Comparison of ENCODE assay signal across 8 mouse cellular contexts in genomic region chr3:106000707-106001375, GRCm38 (mm10). TPM values are rescaled to one million over a fixed set of nuclear protein-coding genes. Genes with fewer than 3 reads are reported as not detected.
DNase-seq lines count a peak whose midpoint lies in the region; ATAC-seq lines count a peak whose summit lies in the region.

No protein-coding gene starts in this region.

- peak overlapping the region; percentile 33 for H3K4me3 ChIP-seq in heart, embryonic 16.5 days (ENCODE audit: low read length)
- H3K4me3 ChIP-seq in hindbrain, embryonic 10.5 days: peak overlapping the region; percentile 38
- peak overlapping the region; percentile 16; the same call in 1 of the 2 replicates for H3K4me3 ChIP-seq in midbrain, embryonic 11.5 days (ENCODE audit: low read depth, low read length)

- H3K27ac ChIP-seq in heart, embryonic 16.5 days (ENCODE audit: low read length): no peak overlapping the region
- H3K27ac ChIP-seq in hindbrain, embryonic 10.5 days: no peak overlapping the region
- H3K27ac ChIP-seq in midbrain, embryonic 11.5 days (ENCODE audit: low read depth, low read length): no peak overlapping the region

- H3K27me3 ChIP-seq in heart, embryonic 16.5 days (ENCODE audit: control insufficient read depth, insufficient read depth, low read length): no peaks in the 10 kb centered on the region
- H3K27me3 ChIP-seq in hindbrain, embryonic 10.5 days (ENCODE audit: insufficient read depth, poor library complexity, severe bottlenecking): no peaks in the 10 kb centered on the region
- no peaks in the 10 kb centered on the region for H3K27me3 ChIP-seq in midbrain, embryonic 11.5 days (ENCODE audit: control insufficient read depth, insufficient read depth, low read length)

- 18% methylated on average over 11 of the region's 11 CpGs for WGBS in heart, embryonic 16.5 days
- 20% methylated on average over 11 of the region's 11 CpGs for WGBS in hindbrain, embryonic 10.5 days
- 17% methylated on average over 11 of the region's 11 CpGs for WGBS in midbrain, embryonic 11.5 days

- DNase-seq in heart, postnatal 4 days: no peak
- DNase-seq in ES-CJ7 (ENCODE audit: low read depth, low spot score): peak; percentile 7
- DNase-seq in hindbrain, embryonic 10.5 days (ENCODE audit: low spot score): no peak
- DNase-seq in midbrain, embryonic 11.5 days (ENCODE audit: low spot score, missing footprints): no peak
- DNase-seq in cerebellum, adult 9-10 months: no peak
- DNase-seq in left cerebral cortex, postnatal 4 days: no peak
- no peak for DNase-seq in thymus, postnatal 4 days

- no peak overlapping the region for H3K9ac ChIP-seq in heart, embryonic 16.5 days (ENCODE audit: low read length)
- H3K9ac ChIP-seq in midbrain, embryonic 11.5 days (ENCODE audit: low read length): no peak overlapping the region

- intact Hi-C loops in left cerebral cortex, postnatal 4 days (cut with DNase I): no loop called here

- peak overlapping the region; percentile 60 for H3K4me2 ChIP-seq in heart, embryonic 16.5 days (ENCODE audit: low read depth, low read length)
- peak overlapping the region; percentile 38 for H3K4me2 ChIP-seq in midbrain, embryonic 11.5 days

- H3K4me1 ChIP-seq in heart, embryonic 16.5 days (ENCODE audit: control insufficient read depth, insufficient read depth, low read length): peaks cover 8% of the 10 kb centered on the region
- H3K4me1 ChIP-seq in hindbrain, embryonic 10.5 days (replicated peaks): peaks cover 9% of the 10 kb centered on the region
- H3K4me1 ChIP-seq in midbrain, embryonic 11.5 days (ENCODE audit: control insufficient read depth, insufficient read depth, low read length): peaks cover 7% of the 10 kb centered on the region; the same call in 1 of the 2 replicates

- no peak for ATAC-seq in heart, embryonic 16.5 days (replicated peaks; ENCODE audit: extremely low read depth, insufficient read depth, low FRiP score)
- ATAC-seq in midbrain, embryonic 11.5 days (ENCODE audit: low FRiP score): peak; percentile 61

- H3K9me3 ChIP-seq in heart, embryonic 16.5 days (replicated peaks; ENCODE audit: control insufficient read depth, low read length): no peaks in the 10 kb centered on the region
- H3K9me3 ChIP-seq in hindbrain, embryonic 10.5 days: no peaks in the 10 kb centered on the region
- H3K9me3 ChIP-seq in midbrain, embryonic 11.5 days (ENCODE audit: control insufficient read depth, low read length): no peaks in the 10 kb centered on the region

- no peaks in the 10 kb centered on the region for H3K36me3 ChIP-seq in heart, embryonic 16.5 days (ENCODE audit: control insufficient read depth, insufficient read depth)
- no peaks in the 10 kb centered on the region for H3K36me3 ChIP-seq in hindbrain, embryonic 10.5 days
- H3K36me3 ChIP-seq in midbrain, embryonic 11.5 days (ENCODE audit: control insufficient read depth, insufficient read depth, low read length): no peaks in the 10 kb centered on the region

RNA-seq across cellular contexts. Expression of gene Pifo, which starts 13.6 kb away (rescaled TPM):
- polyA plus RNA-seq in heart, embryonic 16.5 days (2015; fragmentation: Nextera tagmentation; extraction: Ambion mirVana): 1.1 and 2.5 TPM in 2 replicates
- not detected for total RNA-seq in heart, postnatal 4 days (2021)
- 1.9 and 8.9 TPM in 2 replicates for polyA plus RNA-seq in hindbrain, embryonic 10.5 days (2016; fragmentation: Nextera tagmentation; extraction: Ambion mirVana)
- 0.20 TPM in 1 of 2 replicates, not detected in the other for polyA plus RNA-seq in midbrain, embryonic 11.5 days (2014; fragmentation: Nextera tagmentation; extraction: Ambion mirVana)
- total RNA-seq in left cerebral cortex, postnatal 4 days (2021): under 1 TPM; 0.54 to 0.58 TPM

RNA-seq across cellular contexts. Expression of gene Ovgp1, which starts 27.3 kb away (rescaled TPM):
- 1.2 and 1.6 TPM in 2 replicates for polyA plus RNA-seq in heart, embryonic 16.5 days (2015; fragmentation: Nextera tagmentation; extraction: Ambion mirVana)
- total RNA-seq in heart, postnatal 4 days (2021): under 1 TPM; 0.47 to 0.48 TPM
- 1.8 and 2.4 TPM in 2 replicates for polyA plus RNA-seq in hindbrain, embryonic 10.5 days (2016; fragmentation: Nextera tagmentation; extraction: Ambion mirVana)
- polyA plus RNA-seq in midbrain, embryonic 11.5 days (2014; fragmentation: Nextera tagmentation; extraction: Ambion mirVana): 2.6 and 4.3 TPM in 2 replicates
- 1 to 10 TPM; 3.2 to 3.8 TPM for total RNA-seq in left cerebral cortex, postnatal 4 days (2021)

RNA-seq across cellular contexts. Expression of gene Chil5, which starts 31.8 kb away (rescaled TPM):
- polyA plus RNA-seq in heart, embryonic 16.5 days (2015; fragmentation: Nextera tagmentation; extraction: Ambion mirVana): 0.19 and 0.29 TPM in 2 replicates
- total RNA-seq in heart, postnatal 4 days (2021): under 1 TPM; 0.36 to 0.43 TPM
- not detected in 2 replicates for polyA plus RNA-seq in hindbrain, embryonic 10.5 days (2016; fragmentation: Nextera tagmentation; extraction: Ambion mirVana)
- polyA plus RNA-seq in midbrain, embryonic 11.5 days (2014; fragmentation: Nextera tagmentation; extraction: Ambion mirVana): not detected in 2 replicates
- not detected for total RNA-seq in left cerebral cortex, postnatal 4 days (2021)

RNA-seq across cellular contexts. Expression of gene Atp5f1, which starts 40.9 kb away (rescaled TPM):
- polyA plus RNA-seq in heart, embryonic 16.5 days (2015; fragmentation: Nextera tagmentation; extraction: Ambion mirVana): 954 and 1,079 TPM in 2 replicates
- 100 to 1,000 TPM; 829 to 853 TPM for total RNA-seq in heart, postnatal 4 days (2021)
- polyA plus RNA-seq in hindbrain, embryonic 10.5 days (2016; fragmentation: Nextera tagmentation; extraction: Ambion mirVana): 464 and 481 TPM in 2 replicates
- 566 and 581 TPM in 2 replicates for polyA plus RNA-seq in midbrain, embryonic 11.5 days (2014; fragmentation: Nextera tagmentation; extraction: Ambion mirVana)
- 100 to 1,000 TPM; 255 TPM for total RNA-seq in left cerebral cortex, postnatal 4 days (2021)

RNA-seq across cellular contexts. Expression of gene Wdr77, which starts 41.7 kb away (rescaled TPM):
- 85.9 and 86.6 TPM in 2 replicates for polyA plus RNA-seq in heart, embryonic 16.5 days (2015; fragmentation: Nextera tagmentation; extraction: Ambion mirVana)
- total RNA-seq in heart, postnatal 4 days (2021): 10 to 100 TPM; 58.3 to 63.3 TPM
- 133 and 172 TPM in 2 replicates for polyA plus RNA-seq in hindbrain, embryonic 10.5 days (2016; fragmentation: Nextera tagmentation; extraction: Ambion mirVana)
- polyA plus RNA-seq in midbrain, embryonic 11.5 days (2014; fragmentation: Nextera tagmentation; extraction: Ambion mirVana): 132 and 136 TPM in 2 replicates
- 10 to 100 TPM; 61.2 to 70.2 TPM for total RNA-seq in left cerebral cortex, postnatal 4 days (2021)
